Mouse (Mus musculus): Measurements from ENCODE around the gene Uap1.

The Uap1 gene

GRCm38 (mm10) chr1:170174814-170175332 is at the start of gene Uap1:
Gene Uap1 (minus strand): TSS chr1:170174957.
- DNase-seq (ENCODE audit: low spot score): peak; percentile 98

DNA sequence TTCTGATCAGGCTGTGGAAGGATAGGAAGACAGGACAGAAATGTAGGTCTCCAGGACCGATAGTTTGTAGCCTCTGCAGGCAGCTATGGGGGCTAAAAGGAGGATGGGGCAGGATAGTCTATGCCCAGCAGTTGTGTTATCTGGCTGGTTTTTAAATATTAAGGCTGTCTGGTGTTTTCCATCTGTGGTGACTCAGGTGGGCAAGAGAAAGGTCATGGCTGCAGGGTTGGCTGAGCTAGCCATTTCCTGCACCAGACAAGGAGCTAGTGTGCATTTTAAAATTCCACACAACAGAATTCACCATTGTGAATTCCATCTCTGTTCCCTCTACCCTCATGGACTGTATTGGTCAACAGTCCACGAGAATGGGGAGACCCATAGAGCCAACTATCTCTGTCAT is 48.5 kb upstream of the Uap1 start:
- no peak for DNase-seq (ENCODE audit: low spot score)

DNA sequence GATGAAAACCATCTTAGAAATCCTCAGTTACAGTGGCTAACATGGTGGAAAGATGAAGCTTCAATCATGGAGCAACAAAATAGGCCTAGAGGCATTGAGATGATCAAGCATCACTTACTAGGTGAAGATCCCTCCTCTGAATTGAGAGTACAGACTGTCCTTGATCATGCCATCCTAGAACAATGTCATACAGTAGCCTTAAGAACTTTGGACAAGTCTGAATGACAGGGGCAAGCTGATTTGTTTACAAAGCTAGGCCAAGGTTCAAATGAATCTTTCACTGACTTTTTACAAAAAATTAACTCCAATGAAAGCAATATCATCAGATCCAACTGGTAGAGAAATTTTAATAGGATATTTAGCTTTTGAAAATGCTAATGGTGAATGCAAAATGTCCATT is 45.6 kb upstream of the Uap1 start:
- no peak for DNase-seq (ENCODE audit: low spot score)

- DNase-seq (ENCODE audit: low spot score): peak; percentile 62
Observed at GRCm38 (mm10) chr1:170218091-170218884, 43.5 kb upstream of the Uap1 start.

- DNase-seq (ENCODE audit: low spot score): no peak
Observed at GRCm38 (mm10) chr1:170215590-170215989, 40.8 kb upstream of the Uap1 start.

GRCm38 (mm10) chr1:170214757-170215522 is 40.2 kb upstream of the Uap1 start, which contains the start of gene Uhmk1:
Gene Uhmk1 (minus strand): TSS chr1:170215397.
- peak; percentile 94 for DNase-seq (ENCODE audit: low spot score)

DNA sequence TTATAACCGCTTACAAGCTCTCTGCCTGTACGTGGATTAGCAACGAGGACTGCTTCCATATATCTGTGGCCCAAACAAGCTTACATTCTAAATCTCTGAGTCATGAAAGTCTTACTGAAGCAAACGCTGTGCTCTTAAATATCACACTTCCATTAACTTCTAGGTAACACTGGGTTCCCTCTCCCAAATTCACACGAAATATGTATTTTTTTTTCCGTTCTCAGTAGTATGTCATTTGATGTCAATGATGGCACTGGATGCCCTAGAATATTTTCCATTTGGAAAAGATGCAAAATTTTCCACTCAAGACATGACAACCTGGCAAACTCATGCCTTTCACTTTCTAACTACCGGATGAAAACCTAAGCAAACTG is 39.6 kb upstream of the Uap1 start:
- DNase-seq (ENCODE audit: low spot score): no peak

GRCm38 (mm10) chr1:170213181-170213879 is 38.6 kb upstream of the Uap1 start:
- no peak for DNase-seq (ENCODE audit: low spot score)

- no peak for DNase-seq (ENCODE audit: low spot score)
Observed at GRCm38 (mm10) chr1:170206395-170206794, 31.6 kb upstream of the Uap1 start.

DNA sequence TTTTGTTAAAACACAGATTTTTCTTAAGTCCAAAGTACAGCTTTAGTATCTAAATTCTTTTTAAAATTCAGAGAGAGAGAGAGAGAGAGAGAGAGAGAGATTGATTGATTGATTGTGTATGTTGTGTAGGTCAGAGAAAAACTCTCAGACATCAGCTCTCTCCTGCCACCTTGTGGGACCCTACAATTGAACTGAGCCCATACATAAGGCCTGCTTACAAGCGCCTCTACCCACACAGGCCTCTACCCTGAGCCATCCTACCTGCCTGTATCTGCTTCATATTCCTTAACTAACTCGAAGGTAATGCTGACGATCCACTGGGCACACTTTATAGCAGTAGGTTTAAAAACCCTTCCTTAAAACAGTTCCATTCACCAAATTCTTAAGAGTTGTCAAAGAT is 25.6 kb upstream of the Uap1 start:
- DNase-seq (ENCODE audit: low spot score): peak; percentile 46

GRCm38 (mm10) chr1:170196211-170196610 is 21.5 kb upstream of the Uap1 start:
- no peak for DNase-seq (ENCODE audit: low spot score)

DNA sequence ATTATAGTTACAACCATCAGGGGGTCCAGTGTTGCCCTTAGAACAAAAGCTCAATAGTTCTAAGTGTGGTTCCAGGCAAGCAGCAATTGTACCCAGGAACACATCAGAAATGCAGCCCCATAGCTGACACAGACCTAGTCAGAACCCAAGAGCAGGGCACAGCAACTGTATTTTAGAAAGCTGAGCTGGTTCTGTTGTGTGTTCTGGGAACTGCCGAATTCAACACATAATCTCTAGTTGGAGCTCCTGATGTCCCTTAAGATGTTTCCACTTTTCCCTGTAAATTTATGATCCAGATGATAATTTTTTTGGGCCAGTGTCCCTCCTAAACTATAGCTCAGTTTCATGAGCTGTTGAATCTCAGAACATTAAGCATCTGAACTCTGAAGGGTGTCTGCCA is 17.2 kb upstream of the Uap1 start:
- no peak for DNase-seq (ENCODE audit: low spot score)

GRCm38 (mm10) chr1:170190225-170190624 is 15.5 kb upstream of the Uap1 start:
- no peak for DNase-seq (ENCODE audit: low spot score)

- DNase-seq (ENCODE audit: low spot score): no peak
Observed at GRCm38 (mm10) chr1:170188601-170189000, 13.8 kb upstream of the Uap1 start.

DNA sequence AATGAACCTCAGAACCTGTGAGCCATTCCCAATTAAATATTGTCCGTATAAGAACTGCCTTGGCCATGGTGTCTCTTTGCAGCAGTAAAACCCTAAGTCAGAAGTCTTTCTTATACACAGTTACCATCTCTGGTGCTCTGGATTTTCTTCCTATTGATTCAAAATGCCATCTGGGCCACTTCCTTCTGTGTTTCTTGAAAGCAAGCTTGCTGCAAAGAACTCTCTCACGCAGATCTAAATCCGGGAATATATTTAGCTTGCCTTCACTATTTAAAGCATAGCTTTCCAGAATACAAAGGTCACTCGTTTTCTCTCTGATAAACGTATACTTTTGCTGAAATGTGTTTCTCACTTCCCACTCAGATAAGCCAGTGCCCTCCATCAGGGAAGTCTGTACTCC is 11.8 kb upstream of the Uap1 start:
- DNase-seq (ENCODE audit: low spot score): no peak

GRCm38 (mm10) chr1:170185137-170185536 is 10.4 kb upstream of the Uap1 start:
- no peak for DNase-seq (ENCODE audit: low spot score)

DNA sequence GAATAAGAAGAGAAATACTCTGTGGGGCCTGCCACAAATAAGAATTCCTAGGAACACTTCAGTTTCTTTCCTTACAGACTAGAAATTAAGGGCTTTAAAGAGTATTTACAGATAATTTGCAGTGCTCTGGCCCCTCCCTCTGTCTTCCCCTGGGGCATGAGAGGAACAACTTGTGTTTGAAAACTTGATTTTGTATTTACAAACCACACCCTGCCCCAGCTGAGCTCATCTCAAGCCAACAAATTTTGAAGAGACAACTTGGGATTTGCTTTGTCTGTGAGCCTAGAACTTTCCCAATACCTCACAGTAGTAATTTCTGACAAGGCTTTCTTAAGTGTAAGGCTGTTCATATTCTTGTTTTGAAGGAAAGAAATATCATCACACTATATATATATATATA is 7.9 kb upstream of the Uap1 start:
- DNase-seq (ENCODE audit: low spot score): no peak

- DNase-seq (ENCODE audit: low spot score): no peak
Observed at GRCm38 (mm10) chr1:170176661-170177239, 2.0 kb upstream of the Uap1 start.

- no peak for DNase-seq (ENCODE audit: low spot score)
Observed at GRCm38 (mm10) chr1:170175848-170176247, 1.1 kb upstream of the Uap1 start.

- peak; percentile 54 for DNase-seq (ENCODE audit: low spot score)
Observed at GRCm38 (mm10) chr1:170173991-170174813, 555 bp downstream of the Uap1 start.

GRCm38 (mm10) chr1:170167781-170168180 is 7.0 kb downstream of the Uap1 start:
- DNase-seq (ENCODE audit: low spot score): no peak

Data from embryo, embryonic 10.5 days (tissue).